Mouse (Mus musculus) kidney, postnatal 0 days (tissue): Measurements from ENCODE around the gene Erich3. TPM values are rescaled to one million over a fixed set of nuclear protein-coding genes. Genes with fewer than 3 reads are reported as not detected.
A peak's percentile ranks its signal among the peaks of the same experiment; 100 is the strongest.

Experiments used
- ATAC-seq: fragments of 200-750 bp; cut with Nextera tagmentation; replicated peaks from 2 replicates; pipeline ENCODE4 v1.8.0; 2017; ENCODE audit warnings: low read depth, moderate number of reproducible peaks, moderate TSS enrichment, moderate library complexity; ENCODE audit not compliant: low FRiP score
- DNase-seq: peaks from one replicate; pipeline ENCODE4 v3.0.0-alpha.2; 2016; ENCODE audit warnings: low spot score
- H3K27ac ChIP-seq: fragments of 300-500 bp; sonication (generic); 2 replicates; pipeline ENCODE4 v1.5.1; 2014; ENCODE audit warnings: mild to moderate bottlenecking
- H3K27me3 ChIP-seq: fragments of 300-500 bp; sonication (generic); 2 replicates; pipeline ENCODE4 v1.6.1; 2014; ENCODE audit warnings: low read length, mixed read lengths; ENCODE audit not compliant: insufficient read depth
- H3K36me3 ChIP-seq: fragments of 300-500 bp; sonication (generic); 2 replicates; pipeline ENCODE4 v1.6.1; 2014; ENCODE audit warnings: low read length, mixed read lengths; ENCODE audit not compliant: insufficient read depth
- H3K4me1 ChIP-seq: fragments of 300-500 bp; sonication (generic); replicated peaks from 2 replicates; pipeline ENCODE4 v1.6.1; 2014; ENCODE audit warnings: antibody characterized with exemption, low read length, mixed read lengths; ENCODE audit not compliant: insufficient read depth
- H3K4me2 ChIP-seq: fragments of 300-500 bp; sonication (generic); 2 replicates; pipeline ENCODE4 v1.6.1; 2014; ENCODE audit warnings: mild to moderate bottlenecking, low read length, moderate library complexity, mixed read lengths
- H3K4me3 ChIP-seq: fragments of 300-500 bp; sonication (generic); replicated peaks from 2 replicates; pipeline ENCODE4 v1.5.1; 2014; ENCODE audit warnings: low read depth, low read length
- H3K9ac ChIP-seq: fragments of 300-500 bp; sonication (generic); 2 replicates; pipeline ENCODE4 v1.6.1; 2014; ENCODE audit warnings: low read depth, low read length
- H3K9me3 ChIP-seq: fragments of 300-500 bp; sonication (generic); replicated peaks from 2 replicates; pipeline ENCODE4 v1.6.1; 2016; ENCODE audit warnings: low read length, inconsistent platforms, mixed read lengths
- CTCF ChIP-seq: IDR thresholded peaks from 2 replicates; pipeline ENCODE4 v1.5.1; 2016; ENCODE audit warnings: antibody characterized with exemption, low read depth, mild to moderate bottlenecking, moderate library complexity
- WGBS: fragments of 180-500 bp; shearing (Covaris S2); extraction: QIAGEN DNeasy Blood & Tissue Kit; methylation state at CpG from one replicate; pipeline ENCODE4 v1.1.7; 2014; 5-methylcytosine and 5-hydroxymethylcytosine counted together
- polyA plus RNA-seq: library from polyadenylated mRNA; unstranded; fragments of >200 nt; fragmentation: Nextera tagmentation; extraction: Ambion mirVana; gene quantifications from 2 replicates; pipeline ENCODE4 v1.2.1, GENCODE M21; 2015

The Erich3 gene
- polyA plus RNA-seq, 1 experiment from 2014 or later, result not detected

DNA sequence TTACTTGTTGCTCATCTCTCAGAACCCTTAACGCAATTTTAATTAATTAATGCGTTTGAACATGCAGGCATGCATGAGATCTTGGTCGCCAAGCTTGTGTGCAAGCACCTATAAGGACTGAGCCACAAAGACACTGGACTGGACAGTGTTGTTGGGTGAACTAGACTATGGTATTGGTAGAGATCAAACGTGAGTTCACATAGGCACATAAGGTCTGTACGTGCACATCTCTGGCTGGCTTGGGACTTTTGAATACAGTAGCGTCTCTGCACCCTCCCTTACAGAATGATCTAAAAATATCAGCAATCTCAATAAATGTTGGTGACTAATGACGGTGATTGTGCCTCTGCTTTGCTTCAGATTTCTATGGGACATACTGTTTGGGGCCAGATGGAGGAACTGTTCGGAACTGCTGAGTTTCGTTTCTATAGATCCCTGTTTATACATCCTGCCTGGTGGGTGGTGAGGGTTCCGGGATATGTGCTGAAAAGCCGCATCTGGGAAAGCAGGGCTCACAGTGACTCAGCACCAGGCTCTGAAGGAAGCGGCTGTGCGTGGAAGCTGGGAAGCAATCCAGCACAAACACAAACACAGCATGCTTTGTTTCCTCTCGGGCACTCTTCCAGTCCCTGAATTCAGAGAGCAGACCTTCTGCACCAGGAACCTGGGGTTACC lies 28.4 kb downstream of the Erich3 start:
- H3K9me3 ChIP-seq, result no peaks in the 10 kb centered on the region
- no peaks in the 10 kb centered on the region for H3K36me3 ChIP-seq
- peak; percentile 87 for DNase-seq
- no peak for TF ChIP-seq CTCF
- WGBS, result 32% methylated on average over 14 of the region's 14 CpGs
- H3K4me2 ChIP-seq, result peak overlapping the region; percentile 6; the same call in 1 of the 2 replicates
- no peak overlapping the region for H3K27ac ChIP-seq
- peak; percentile 84; the same call in 1 of the 2 replicates for ATAC-seq
- H3K27me3 ChIP-seq, result no peaks in the 10 kb centered on the region
- H3K4me3 ChIP-seq, result no peak overlapping the region
- H3K9ac ChIP-seq, result no peak overlapping the region
- no peaks in the 10 kb centered on the region for H3K4me1 ChIP-seq

DNA sequence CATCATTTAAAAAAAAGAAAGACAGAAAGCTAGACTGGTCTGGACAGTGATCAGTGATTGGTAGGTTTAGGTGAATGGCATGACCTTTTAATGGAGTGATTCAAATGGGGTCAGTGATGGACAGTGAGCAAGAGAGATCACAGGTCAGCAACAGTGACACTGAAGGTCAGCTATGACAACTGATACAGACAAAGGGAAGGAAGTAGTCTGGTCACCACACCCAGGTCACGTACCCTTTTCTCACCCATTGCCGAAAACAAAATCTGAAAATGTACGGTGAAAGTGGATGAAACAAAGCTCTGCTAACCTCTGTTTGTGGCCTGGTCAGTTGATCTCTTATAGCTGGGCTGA lies 28.9 kb downstream of the Erich3 start:
- TF ChIP-seq CTCF, result no peak
- H3K9ac ChIP-seq, result no peak overlapping the region
- H3K9me3 ChIP-seq, result no peaks in the 10 kb centered on the region
- H3K27ac ChIP-seq, result no peak overlapping the region
- H3K4me3 ChIP-seq, result no peak overlapping the region
- ATAC-seq (peak; percentile 54; the same call in 1 of the 2 replicates), DNase-seq (no peak)
- WGBS, result 21% methylated on average over 3 of the region's 3 CpGs
- no peaks in the 10 kb centered on the region for H3K36me3 ChIP-seq
- no peaks in the 10 kb centered on the region for H3K4me1 ChIP-seq
- H3K27me3 ChIP-seq, result no peaks in the 10 kb centered on the region
- peak overlapping the region; percentile 6; the same call in 1 of the 2 replicates for H3K4me2 ChIP-seq

DNA sequence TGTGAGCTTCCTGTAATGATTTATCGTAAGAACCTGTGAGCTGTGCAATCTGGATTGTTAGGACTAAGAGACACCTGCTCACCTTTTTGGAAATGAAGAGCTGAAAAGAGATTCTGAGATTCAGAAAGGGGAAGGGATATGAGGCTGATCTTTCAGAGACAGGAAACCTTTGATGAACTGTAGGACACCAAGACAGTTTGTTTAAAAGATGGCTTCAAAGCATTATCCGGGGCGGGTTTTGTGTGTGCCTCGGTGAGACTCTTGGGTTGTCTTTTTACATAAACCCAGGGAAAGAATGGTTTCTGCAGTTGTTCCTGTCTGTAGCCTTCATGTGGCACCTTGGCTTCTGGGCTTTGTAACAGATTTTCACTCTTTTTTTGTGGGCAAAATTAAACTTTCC lies 30.2 kb downstream of the Erich3 start:
- Histone ChIP-seq H3K4me3 (no peak overlapping the region), H3K9ac (no peak overlapping the region), H3K27ac (no peak overlapping the region), H3K36me3 (no peaks in the 10 kb centered on the region), H3K27me3 (no peaks in the 10 kb centered on the region), H3K4me1 (no peaks in the 10 kb centered on the region), H3K4me2 (no peak overlapping the region), H3K9me3 (no peaks in the 10 kb centered on the region)
- DNase-seq (no peak), ATAC-seq (no peak)
- WGBS, result 84% methylated on average over 4 of the region's 4 CpGs
- no peak for TF ChIP-seq CTCF

GRCm38 (mm10) chr3:154696611-154697010 lies 33.0 kb downstream of the Erich3 start:
- Histone ChIP-seq H3K36me3 (no peaks in the 10 kb centered on the region), H3K9ac (no peak overlapping the region), H3K4me2 (no peak overlapping the region), H3K27ac (no peak overlapping the region), H3K4me1 (no peaks in the 10 kb centered on the region), H3K27me3 (no peaks in the 10 kb centered on the region), H3K4me3 (no peak overlapping the region), H3K9me3 (no peaks in the 10 kb centered on the region)
- no peak for DNase-seq
- WGBS, result 91% methylated on average over 3 of the region's 3 CpGs
- ATAC-seq, result no peak
- no peak for TF ChIP-seq CTCF

DNA sequence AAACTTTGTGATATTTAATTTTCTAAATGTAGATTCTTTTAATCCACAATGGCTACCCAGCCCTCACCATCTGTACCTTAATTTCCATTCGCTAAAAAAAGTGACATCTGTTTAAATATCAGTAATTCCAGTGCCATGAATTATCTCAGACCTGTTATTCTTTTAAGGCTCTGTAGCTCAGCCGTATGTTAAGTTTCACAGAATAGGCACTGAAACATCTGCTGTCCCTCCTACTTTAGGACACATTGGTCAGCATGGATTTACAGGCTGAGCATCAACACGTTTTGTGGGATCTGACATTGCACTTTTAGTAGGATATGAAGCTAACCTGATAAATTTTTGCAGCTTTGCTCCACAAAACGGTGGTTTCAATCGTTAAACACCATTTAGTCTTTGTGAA lies 35.2 kb downstream of the Erich3 start:
- 17% methylated on average over 5 of the region's 5 CpGs for WGBS
- no peak overlapping the region for H3K27ac ChIP-seq
- no peak for TF ChIP-seq CTCF
- H3K36me3 ChIP-seq, result no peaks in the 10 kb centered on the region
- DNase-seq (no peak), ATAC-seq (no peak)
- H3K27me3 ChIP-seq, result no peaks in the 10 kb centered on the region
- no peaks in the 10 kb centered on the region for H3K9me3 ChIP-seq
- no peak overlapping the region for H3K4me2 ChIP-seq
- H3K9ac ChIP-seq, result no peak overlapping the region
- H3K4me1 ChIP-seq, result no peaks in the 10 kb centered on the region
- no peak overlapping the region for H3K4me3 ChIP-seq

- Histone ChIP-seq H3K9ac (no peak overlapping the region), H3K36me3 (no peaks in the 10 kb centered on the region), H3K27ac (no peak overlapping the region), H3K9me3 (no peaks in the 10 kb centered on the region), H3K4me1 (no peaks in the 10 kb centered on the region), H3K4me3 (no peak overlapping the region), H3K27me3 (no peaks in the 10 kb centered on the region), H3K4me2 (no peak overlapping the region)
- 59% methylated on average over 3 of the region's 3 CpGs for WGBS
- 0 out of 2 replicates have a peak, but pooled peaks have one; percentile 6 for ATAC-seq
- no peak for TF ChIP-seq CTCF
- no peak for DNase-seq
Observed at GRCm38 (mm10) chr3:154700296-154700695, 36.6 kb downstream of the Erich3 start.

DNA sequence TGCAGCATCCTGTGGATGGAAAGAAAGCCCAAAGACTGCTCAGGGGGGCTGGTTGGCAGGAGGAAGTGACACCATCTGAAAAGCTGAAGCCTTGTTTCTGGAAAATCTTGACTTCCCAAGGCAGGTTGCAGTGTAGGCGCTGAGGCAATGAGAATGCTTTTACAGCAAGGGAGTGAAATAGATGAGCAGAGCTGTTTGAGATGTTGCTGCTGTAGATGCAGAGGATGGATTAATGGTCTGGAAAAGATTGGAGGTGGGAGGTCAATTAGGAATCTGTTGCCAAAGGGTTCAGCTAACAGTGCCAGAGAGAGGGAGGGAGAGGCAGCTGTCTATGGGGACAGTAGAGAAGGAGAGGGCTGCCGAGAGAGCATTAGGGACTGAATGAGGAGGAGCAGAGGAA lies 37.1 kb downstream of the Erich3 start:
- DNase-seq, result peak; percentile 76
- H3K4me3 ChIP-seq, result no peak overlapping the region
- peak; percentile 59 for ATAC-seq
- H3K27ac ChIP-seq, result no peak overlapping the region
- no peaks in the 10 kb centered on the region for H3K9me3 ChIP-seq
- H3K9ac ChIP-seq, result no peak overlapping the region
- no peaks in the 10 kb centered on the region for H3K4me1 ChIP-seq
- no peaks in the 10 kb centered on the region for H3K36me3 ChIP-seq
- TF ChIP-seq CTCF, result no peak
- 29% methylated on average over 2 of the region's 2 CpGs for WGBS
- H3K27me3 ChIP-seq, result no peaks in the 10 kb centered on the region
- no peak overlapping the region for H3K4me2 ChIP-seq
